Mouse (Mus musculus): ENCODE measurements around the gene Sorl1.

DNA sequence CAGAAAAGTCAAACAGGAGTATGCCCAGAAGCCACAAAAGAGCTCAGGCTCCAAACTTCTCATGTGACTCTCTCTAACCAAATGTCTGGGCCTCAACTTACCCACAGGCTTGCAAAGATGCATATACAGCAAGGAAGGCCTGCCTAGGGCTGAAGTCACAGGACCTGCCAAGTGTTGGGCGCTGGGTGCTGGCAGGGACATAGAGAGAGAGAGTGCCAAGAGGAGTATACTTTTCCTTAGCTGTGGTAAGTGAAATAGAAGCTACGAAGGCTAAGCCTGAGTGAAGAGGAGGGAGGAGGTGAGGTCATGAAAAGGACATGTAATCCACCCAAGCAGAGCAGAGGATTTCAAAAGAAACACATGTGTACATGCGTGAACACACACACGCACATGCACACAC, 32.5 kb downstream of the Sorl1 start:
- TF ChIP-seq CTCF (IDR thresholded peaks at IDR 0.05; ENCODE audit: low read depth) = no peak
- no peak for TF ChIP-seq EP300 (IDR thresholded peaks at IDR 0.05; ENCODE audit: low read depth)

Measured in heart, postnatal 0 days (tissue).